Mouse (Mus musculus) embryonic facial prominence, embryonic 11.5 days (tissue): ENCODE data around the gene Ftsj3. TPM values are rescaled to one million over a fixed set of nuclear protein-coding genes. Genes with fewer than 3 reads are reported as not detected.

Source experiments
- ATAC-seq: fragments of 200-750 bp; cut with Nextera tagmentation; replicated peaks from 2 replicates; pipeline ENCODE4 v1.8.0; 2017; ENCODE audit warnings: low read depth; ENCODE audit not compliant: insufficient number of reproducible peaks, low FRiP score, low TSS enrichment
- DNase-seq: peaks from one replicate; pipeline ENCODE4 v3.0.0-alpha.2; 2015; ENCODE audit warnings: low spot score
- H3K27ac ChIP-seq: fragments of 300-500 bp; sonication (generic); replicated peaks from 2 replicates; pipeline ENCODE4 v1.5.1; 2014; ENCODE audit warnings: mild to moderate bottlenecking, low read depth, low read length, control low read depth
- H3K27me3 ChIP-seq: fragments of 300-500 bp; sonication (generic); 2 replicates; pipeline ENCODE4 v1.6.1; 2014; ENCODE audit warnings: mild to moderate bottlenecking, low read length, moderate library complexity, mixed read lengths; ENCODE audit not compliant: control insufficient read depth, insufficient read depth
- H3K36me3 ChIP-seq: fragments of 300-500 bp; sonication (generic); replicated peaks from 2 replicates; pipeline ENCODE4 v1.6.1; 2014; ENCODE audit warnings: low read depth, mild to moderate bottlenecking, low read length, moderate library complexity, mixed read lengths; ENCODE audit not compliant: control insufficient read depth, insufficient read depth
- H3K4me1 ChIP-seq: fragments of 300-500 bp; sonication (generic); 2 replicates; pipeline ENCODE4 v1.6.1; 2014; ENCODE audit warnings: low read length, mixed read lengths; ENCODE audit not compliant: control insufficient read depth, insufficient read depth
- H3K4me2 ChIP-seq: fragments of 300-500 bp; sonication (generic); 2 replicates; pipeline ENCODE4 v1.6.1; 2014; ENCODE audit warnings: low read depth, mild to moderate bottlenecking, control low read depth, low read length, moderate library complexity
- H3K4me3 ChIP-seq: fragments of 300-500 bp; sonication (generic); 2 replicates; pipeline ENCODE4 v1.5.1; 2014; ENCODE audit warnings: low read depth, low read length, control low read depth
- H3K9ac ChIP-seq: fragments of 300-500 bp; sonication (generic); replicated peaks from 2 replicates; pipeline ENCODE4 v1.6.1; 2014; ENCODE audit warnings: mild to moderate bottlenecking, control low read depth, low read length
- H3K9me3 ChIP-seq: fragments of 300-500 bp; sonication (generic); replicated peaks from 2 replicates; pipeline ENCODE4 v1.6.1; 2016; ENCODE audit warnings: mild to moderate bottlenecking, low read length, inconsistent platforms, mixed read lengths; ENCODE audit not compliant: control insufficient read depth
- WGBS: fragments of 180-500 bp; shearing (Covaris S2); extraction: QIAGEN DNeasy Blood & Tissue Kit; methylation state at CpG from one replicate; pipeline ENCODE4 v1.1.7; 2014; 5-methylcytosine and 5-hydroxymethylcytosine counted together
- polyA plus RNA-seq: library from polyadenylated mRNA; unstranded; fragments of >200 nt; fragmentation: Nextera tagmentation; extraction: Ambion mirVana; gene quantifications from 2 replicates; pipeline ENCODE4 v1.2.1, GENCODE M21; 2014

The Ftsj3 gene
- polyA plus RNA-seq, 1 experiment from 2014 or later: 80.5 TPM

GRCm38 (mm10) chr11:106267311-106267852 is 11.5 kb upstream of the Ftsj3 start:
- H3K4me3 ChIP-seq: no peak overlapping the region
- H3K4me2 ChIP-seq: no peak overlapping the region
- no peaks in the 10 kb centered on the region for H3K27me3 ChIP-seq
- DNase-seq (no peak), ATAC-seq (no peak)
- H3K9me3 ChIP-seq: no peaks in the 10 kb centered on the region
- peaks cover 6% of the 10 kb centered on the region; the same call in 1 of the 2 replicates for H3K4me1 ChIP-seq
- no peak overlapping the region for H3K9ac ChIP-seq
- peak overlapping the region; percentile 41; the same call in 1 of the 2 replicates for H3K27ac ChIP-seq
- WGBS: 85% methylated on average over 15 of the region's 15 CpGs
- H3K36me3 ChIP-seq: peaks cover 23% of the 10 kb centered on the region

DNA sequence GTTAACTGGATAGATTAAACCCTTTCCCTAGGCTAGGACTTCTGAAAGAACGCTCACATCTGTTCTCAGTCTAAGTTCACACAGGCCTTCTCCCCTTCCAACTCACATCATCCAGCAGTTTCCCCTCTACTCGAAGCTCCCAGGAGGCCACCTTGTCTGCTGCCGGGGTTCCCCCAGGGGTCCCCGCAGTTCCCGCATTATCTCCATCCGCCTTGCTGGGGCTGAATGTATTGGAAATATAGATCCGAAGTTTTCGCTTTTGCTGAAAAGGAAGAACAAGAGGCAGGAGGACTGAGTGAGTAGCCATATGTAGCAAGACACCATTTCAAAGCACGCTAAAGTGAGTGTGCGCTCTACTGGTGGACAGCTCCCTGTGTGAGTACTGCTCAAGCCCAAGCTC is 10.6 kb upstream of the Ftsj3 start:
- H3K4me2 ChIP-seq: no peak overlapping the region
- H3K36me3 ChIP-seq: peaks cover 31% of the 10 kb centered on the region
- H3K9me3 ChIP-seq: no peaks in the 10 kb centered on the region
- no peaks in the 10 kb centered on the region for H3K27me3 ChIP-seq
- ATAC-seq (no peak), DNase-seq (no peak)
- peaks cover 6% of the 10 kb centered on the region; the same call in 1 of the 2 replicates for H3K4me1 ChIP-seq
- 91% methylated on average over 10 of the region's 10 CpGs for WGBS
- no peak overlapping the region for H3K4me3 ChIP-seq
- H3K27ac ChIP-seq: no peak overlapping the region
- H3K9ac ChIP-seq: no peak overlapping the region

- WGBS: 94% methylated on average over 4 of the region's 4 CpGs
- Histone ChIP-seq H3K27me3 (no peaks in the 10 kb centered on the region), H3K4me1 (peaks cover 6% of the 10 kb centered on the region; the same call in 1 of the 2 replicates), H3K4me3 (no peak overlapping the region), H3K27ac (no peak overlapping the region), H3K9ac (no peak overlapping the region), H3K9me3 (no peaks in the 10 kb centered on the region), H3K4me2 (no peak overlapping the region), H3K36me3 (peaks cover 33% of the 10 kb centered on the region)
- ATAC-seq (no peak), DNase-seq (no peak)
Observed at GRCm38 (mm10) chr11:106265570-106265969, 9.7 kb upstream of the Ftsj3 start.

DNA sequence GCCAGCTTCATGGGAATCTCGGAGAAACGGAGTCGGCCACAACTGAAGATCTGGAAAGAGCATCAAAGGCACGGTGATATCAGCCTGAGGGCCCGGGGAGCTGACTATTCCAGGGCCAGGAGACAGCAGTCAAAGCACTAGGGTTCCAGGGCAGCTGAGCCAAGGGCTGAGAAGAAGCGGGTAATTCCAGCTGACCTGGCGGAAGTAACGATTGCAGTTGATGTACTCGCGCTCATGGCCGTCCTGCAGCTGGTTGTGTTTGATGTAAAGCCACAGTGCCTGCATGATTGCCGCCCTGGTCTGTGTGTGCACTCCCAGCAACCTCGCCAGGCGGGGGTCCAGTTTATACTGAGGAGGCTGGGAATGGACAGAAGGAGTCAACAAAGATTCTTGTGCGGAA is 9.1 kb upstream of the Ftsj3 start:
- Histone ChIP-seq H3K27ac (no peak overlapping the region), H3K4me1 (peaks cover 6% of the 10 kb centered on the region; the same call in 1 of the 2 replicates), H3K36me3 (peaks cover 33% of the 10 kb centered on the region), H3K9me3 (no peaks in the 10 kb centered on the region), H3K27me3 (no peaks in the 10 kb centered on the region), H3K9ac (no peak overlapping the region), H3K4me3 (no peak overlapping the region), H3K4me2 (no peak overlapping the region)
- WGBS: 93% methylated on average over 15 of the region's 15 CpGs
- no peak for DNase-seq
- ATAC-seq: no peak

DNA sequence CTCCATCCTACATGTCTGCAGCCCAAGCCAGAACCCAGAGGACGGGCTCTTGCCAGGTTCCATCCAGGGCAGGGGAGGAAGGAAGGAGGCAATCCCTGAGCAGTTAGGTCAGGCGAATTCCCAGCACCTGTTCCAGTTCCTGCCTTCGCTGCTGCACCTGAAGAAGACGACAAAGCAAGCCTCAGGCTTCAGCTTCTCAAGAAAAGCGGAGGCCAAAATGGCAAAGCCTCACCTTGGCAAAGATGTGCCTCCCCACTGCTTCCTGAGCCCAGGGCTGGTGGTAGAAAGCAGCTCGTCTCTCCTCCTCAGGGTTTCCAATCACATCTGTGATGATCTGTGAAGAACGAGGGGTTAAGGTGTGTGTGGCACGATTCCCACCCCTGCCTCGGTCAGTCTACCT is 8.1 kb upstream of the Ftsj3 start:
- peaks cover 35% of the 10 kb centered on the region for H3K36me3 ChIP-seq
- H3K4me3 ChIP-seq: no peak overlapping the region
- DNase-seq (no peak), ATAC-seq (no peak)
- H3K9ac ChIP-seq: no peak overlapping the region
- H3K27ac ChIP-seq: no peak overlapping the region
- H3K4me1 ChIP-seq: peaks cover 6% of the 10 kb centered on the region; the same call in 1 of the 2 replicates
- WGBS: 95% methylated on average over 9 of the region's 9 CpGs
- no peak overlapping the region for H3K4me2 ChIP-seq
- no peaks in the 10 kb centered on the region for H3K27me3 ChIP-seq
- H3K9me3 ChIP-seq: no peaks in the 10 kb centered on the region

GRCm38 (mm10) chr11:106260826-106261450 is 5.1 kb upstream of the Ftsj3 start:
- 0 out of 2 replicates have a peak, but pooled peaks cover 2% of the 10 kb centered on the region for H3K4me1 ChIP-seq
- DNase-seq (no peak), ATAC-seq (no peak)
- H3K27ac ChIP-seq: no peak overlapping the region
- no peaks in the 10 kb centered on the region for H3K9me3 ChIP-seq
- WGBS: 88% methylated on average over 14 of the region's 14 CpGs
- no peaks in the 10 kb centered on the region for H3K27me3 ChIP-seq
- no peak overlapping the region for H3K4me3 ChIP-seq
- peaks cover 35% of the 10 kb centered on the region for H3K36me3 ChIP-seq
- H3K9ac ChIP-seq: no peak overlapping the region
- no peak overlapping the region for H3K4me2 ChIP-seq

DNA sequence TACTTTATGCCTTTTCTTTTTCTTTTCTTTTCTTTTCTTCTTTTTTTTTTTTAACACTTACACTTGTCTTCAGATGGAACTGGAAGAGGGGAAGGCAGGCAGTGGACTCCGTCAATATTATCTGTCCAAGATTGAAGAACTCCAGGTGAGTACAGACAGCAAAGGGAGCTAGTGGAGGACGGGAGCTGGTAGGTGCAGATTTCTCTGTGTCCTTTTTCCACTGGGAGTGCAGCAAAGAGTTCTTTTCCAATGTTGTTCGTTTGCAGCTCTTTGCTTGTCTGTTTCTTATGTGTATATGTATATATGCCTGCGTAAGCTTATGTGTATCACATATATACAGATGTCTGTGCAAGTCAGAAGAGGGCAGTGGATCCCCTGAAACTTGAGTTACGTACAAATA is 896 bp upstream of the Ftsj3 start:
- whole genome bisulfite sequencing: 69% methylated on average over 5 of the region's 5 CpGs
- ATAC-seq: no peak
- Histone ChIP-seq H3K4me2 (peak overlapping the region; percentile 59), H3K27ac (no peak overlapping the region), H3K4me3 (peak overlapping the region; percentile 59), H3K4me1 (0 out of 2 replicates have a peak, but pooled peaks cover 2% of the 10 kb centered on the region), H3K27me3 (no peaks in the 10 kb centered on the region), H3K9ac (peak overlapping the region; percentile 65), H3K36me3 (peaks cover 7% of the 10 kb centered on the region), H3K9me3 (no peaks in the 10 kb centered on the region)
- no peak for DNase-seq

GRCm38 (mm10) chr11:106255174-106255573 is 705 bp downstream of the Ftsj3 start:
- 5% methylated on average over 22 of the region's 22 CpGs for WGBS
- H3K27ac ChIP-seq: no peak overlapping the region
- 0 out of 2 replicates have a peak, but pooled peaks cover 2% of the 10 kb centered on the region for H3K4me1 ChIP-seq
- H3K36me3 ChIP-seq: peaks cover 13% of the 10 kb centered on the region
- no peaks in the 10 kb centered on the region for H3K9me3 ChIP-seq
- peak overlapping the region; percentile 59 for H3K4me3 ChIP-seq
- no peak for DNase-seq
- peak overlapping the region; percentile 65 for H3K9ac ChIP-seq
- ATAC-seq: no peak
- H3K27me3 ChIP-seq: no peaks in the 10 kb centered on the region
- H3K4me2 ChIP-seq: peak overlapping the region; percentile 90
